In genomic region chr11:102623876-102624789, GRCm38 (mm10) we compare ENCODE assay signal across 9 mouse cellular contexts. TPM values are rescaled to one million over a fixed set of nuclear protein-coding genes. Genes with fewer than 3 reads are reported as not detected.
DNase-seq lines count a peak whose midpoint lies in the region.
"Had no signal": no experiment of that assay in that cellular context is flagged by ENCODE, and none has a peak within 500 bp of the region (broad histone marks: within the 10 kb centered on the region; RNA-seq: fewer than 3 reads in every experiment).

No protein-coding gene starts in this region.

- DNase-seq in right cerebral cortex, postnatal 14 days, result peak; percentile 19
- DNase-seq in right cerebral cortex, postnatal 36 days (ENCODE audit: low spot score in 2 of 2), result no peak
- DNase-seq in gastrocnemius, postnatal 25 days, result peak; percentile 51
- DNase-seq in kidney, adult 18-20 months, result peak; percentile 21
- DNase-seq in lung, postnatal 4 days, result peak; percentile 68 to 84
- no peak for DNase-seq in cerebellum, adult 9-11 months
- no peak for DNase-seq in thymus, postnatal 36 days
- DNase-seq in left cerebral cortex, adult 9 months (ENCODE audit: low spot score in 2 of 2), result no peak

RNA-seq across cellular contexts. Expression of gene Fzd2, which starts 19.9 kb away (rescaled TPM):
- total RNA-seq in gastrocnemius, postnatal 25 days (2021), result 1 to 10 TPM; 2.5 to 2.7 TPM

RNA-seq across cellular contexts. Expression of gene Meioc, which starts 39.4 kb away (rescaled TPM):
- not detected for total RNA-seq in gastrocnemius, postnatal 25 days (2021)
- total RNA-seq: liver, adult 2 months had no signal

RNA-seq across cellular contexts. Expression of gene Gm11627, which starts 44.9 kb away (rescaled TPM):
- under 1 TPM in 1 of 2 experiments, not detected in 1; 0.43 TPM for total RNA-seq in gastrocnemius, postnatal 25 days (2021)
- total RNA-seq: liver, adult 2 months had no signal

Comparison
In these comparisons a context has a peak if more than half of its experiments do, and no peak if none do; other contexts are left out.
1. DNase-seq: peak in right cerebral cortex, postnatal 14 days (single experiment), gastrocnemius, postnatal 25 days (single experiment), kidney, adult 18-20 months (single experiment) and lung, postnatal 4 days (2 of 2); none in right cerebral cortex, postnatal 36 days (0 of 2), cerebellum, adult 9-11 months (single experiment), thymus, postnatal 36 days (0 of 2) and left cerebral cortex, adult 9 months (0 of 2).